Mouse (Mus musculus): ENCODE results near the gene Frmd4a.

DNA sequence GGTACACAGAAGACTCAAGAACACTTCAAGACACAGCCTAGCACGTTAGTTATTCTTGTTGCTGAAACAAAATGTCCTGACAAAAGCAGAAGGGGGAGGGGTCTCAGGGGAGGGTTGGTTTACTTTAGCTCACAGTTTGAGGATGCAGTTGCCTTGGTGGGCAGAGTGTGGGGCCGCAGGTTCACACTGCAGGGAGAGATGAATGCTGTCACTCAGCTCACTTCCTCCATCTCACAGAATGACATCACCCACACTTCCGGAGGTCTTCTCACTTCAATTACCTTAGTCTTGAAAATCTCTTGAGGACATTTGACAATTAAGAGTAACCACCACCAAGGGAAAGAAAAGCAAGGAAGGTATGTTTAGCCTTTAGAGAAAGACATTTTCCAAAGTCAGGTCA lies 574.1 kb downstream of the Frmd4a start:
- TF ChIP-seq CTCF (IDR thresholded peaks at IDR 0.05; ENCODE audit: control insufficient read depth, insufficient read depth, low read length) (no peak), POLR2A (IDR thresholded peaks at IDR 0.05; ENCODE audit: borderline replicate concordance, control insufficient read depth, low read depth, low read length) (no peak)

All from bone marrow, adult 2 months (tissue).